Mouse (Mus musculus) neural tube, embryonic 11.5 days (tissue): ENCODE measurements at regions not wholly inside any gene's neighbourhood (a gene's known extent, or its start where the extent isn't known, plus 50 kb on each side); places are given as distances from the start of the nearest gene placed in this dataset.

ENCODE experiments used
- ATAC-seq: fragments of 200-750 bp; cut with Nextera tagmentation; 2 replicates; pipeline ENCODE4 v1.8.0; 2017; ENCODE audit warnings: moderate number of reproducible peaks, mild to moderate bottlenecking, moderate TSS enrichment, moderate library complexity; ENCODE audit not compliant: insufficient read depth, low FRiP score, low TSS enrichment
- DNase-seq: peaks from one replicate; pipeline ENCODE4 v3.0.0-alpha.2; 2015; ENCODE audit warnings: low spot score
- H3K27ac ChIP-seq: fragments of 300-500 bp; sonication (generic); 2 replicates; pipeline ENCODE4 v1.5.1; 2014; ENCODE audit warnings: low read depth, mild to moderate bottlenecking, low read length
- H3K27me3 ChIP-seq: fragments of 300-500 bp; sonication (generic); 2 replicates; pipeline ENCODE4 v1.6.1; 2014; ENCODE audit warnings: mild to moderate bottlenecking, low read length, mixed read lengths; ENCODE audit not compliant: control insufficient read depth, insufficient read depth
- H3K36me3 ChIP-seq: fragments of 300-500 bp; sonication (generic); 2 replicates; pipeline ENCODE4 v1.6.1; 2014; ENCODE audit warnings: mild to moderate bottlenecking, low read length, moderate library complexity, mixed read lengths; ENCODE audit not compliant: control insufficient read depth, insufficient read depth
- H3K4me1 ChIP-seq: fragments of 300-500 bp; sonication (generic); 2 replicates; pipeline ENCODE4 v1.6.1; 2014; ENCODE audit warnings: low read length, mixed read lengths; ENCODE audit not compliant: control insufficient read depth, insufficient read depth
- H3K4me2 ChIP-seq: fragments of 300-500 bp; sonication (generic); 2 replicates; pipeline ENCODE4 v1.6.1; 2014; ENCODE audit warnings: low read depth, mild to moderate bottlenecking, moderate library complexity
- H3K4me3 ChIP-seq: fragments of 300-500 bp; sonication (generic); 2 replicates; pipeline ENCODE4 v1.5.1; 2014; ENCODE audit warnings: low read depth, low read length
- H3K9ac ChIP-seq: fragments of 300-500 bp; sonication (generic); 2 replicates; pipeline ENCODE4 v1.6.1; 2014; ENCODE audit warnings: mild to moderate bottlenecking, low read length
- H3K9me3 ChIP-seq: fragments of 300-500 bp; sonication (generic); 2 replicates; pipeline ENCODE4 v1.6.1; 2016; ENCODE audit warnings: low read length; ENCODE audit not compliant: control insufficient read depth
- WGBS: fragments of 180-500 bp; shearing (Covaris S2); extraction: QIAGEN DNeasy Blood & Tissue Kit; methylation state at CpG from one replicate; pipeline ENCODE4 v1.1.7; 2014; 5-methylcytosine and 5-hydroxymethylcytosine counted together

DNA sequence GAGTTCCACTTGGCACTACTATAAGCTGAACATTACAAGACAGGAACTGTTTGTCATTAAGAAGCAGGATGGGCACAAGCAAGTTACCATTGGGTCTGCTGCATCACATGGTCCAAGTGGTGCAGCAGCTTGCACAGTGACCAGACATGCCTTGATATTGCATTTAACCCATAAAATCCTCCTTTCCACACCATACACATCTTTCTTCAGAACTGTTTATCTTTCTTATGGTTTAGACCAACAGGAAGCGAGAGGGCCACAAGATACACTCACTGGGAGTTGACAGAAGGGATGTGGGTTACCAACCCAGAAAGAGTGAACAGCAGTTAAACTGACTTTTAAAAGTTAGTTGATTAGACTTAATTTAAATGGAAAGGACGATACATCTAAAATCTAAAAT lies 111.2 kb upstream of the Il6 start:
- no peak overlapping the region for H3K4me3 ChIP-seq
- ATAC-seq (no peak), DNase-seq (no peak)
- WGBS: 88% methylated on average over 2 of the region's 2 CpGs
- H3K9ac ChIP-seq: no peak overlapping the region
- H3K4me1 ChIP-seq: no peaks in the 10 kb centered on the region
- H3K4me2 ChIP-seq: no peak overlapping the region
- H3K27ac ChIP-seq: no peak overlapping the region
- no peaks in the 10 kb centered on the region for H3K27me3 ChIP-seq
- H3K36me3 ChIP-seq: no peaks in the 10 kb centered on the region
- H3K9me3 ChIP-seq: no peaks in the 10 kb centered on the region

DNA sequence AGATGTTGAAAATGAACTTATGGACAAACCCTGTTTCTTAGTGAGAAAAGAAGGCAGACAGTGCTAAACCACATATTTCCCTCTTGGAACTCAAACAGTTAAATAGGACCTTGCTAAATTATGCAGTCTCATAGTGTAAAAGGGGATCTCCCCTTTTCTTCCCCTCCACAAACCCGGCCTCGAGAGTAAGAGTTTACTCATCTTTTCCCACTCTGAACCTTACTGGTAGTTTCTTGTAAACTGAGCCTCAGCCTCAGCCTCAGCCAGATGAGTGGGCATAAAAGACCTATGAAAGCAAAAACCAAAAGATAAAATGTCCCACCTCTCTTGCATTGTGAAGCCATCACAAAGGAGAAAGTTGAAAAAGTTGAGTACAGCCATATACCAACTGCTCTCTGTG lies 92.6 kb upstream of the Il6 start:
- 83% methylated on average over 2 of the region's 2 CpGs for WGBS
- Histone ChIP-seq H3K9ac (no peak overlapping the region), H3K4me3 (no peak overlapping the region), H3K27me3 (no peaks in the 10 kb centered on the region), H3K9me3 (no peaks in the 10 kb centered on the region), H3K27ac (no peak overlapping the region), H3K4me1 (no peaks in the 10 kb centered on the region), H3K4me2 (no peak overlapping the region), H3K36me3 (no peaks in the 10 kb centered on the region)
- ATAC-seq (no peak), DNase-seq (no peak)

DNA sequence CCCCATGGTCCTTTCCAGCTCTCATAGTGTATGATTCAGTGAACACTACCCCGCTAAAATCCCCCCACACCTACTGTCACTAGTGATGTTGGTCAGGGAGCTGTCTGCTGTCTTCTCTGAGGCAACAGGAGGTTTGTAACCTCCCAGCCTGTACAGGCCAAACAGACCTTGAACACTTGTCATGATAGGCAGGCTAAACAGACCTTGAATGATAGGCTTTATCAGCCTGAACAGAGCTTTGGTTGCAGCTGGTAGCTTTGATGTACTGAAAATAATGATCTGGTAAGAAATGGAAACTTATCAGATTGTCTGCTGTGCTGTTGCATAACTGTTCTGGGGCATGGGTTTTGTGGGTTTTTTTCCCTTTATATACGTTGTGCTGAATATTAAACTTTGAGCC lies 87.4 kb upstream of the Il6 start:
- Histone ChIP-seq H3K36me3 (no peaks in the 10 kb centered on the region), H3K4me1 (no peaks in the 10 kb centered on the region), H3K27me3 (no peaks in the 10 kb centered on the region), H3K4me2 (no peak overlapping the region), H3K27ac (no peak overlapping the region), H3K4me3 (no peak overlapping the region), H3K9ac (no peak overlapping the region), H3K9me3 (no peaks in the 10 kb centered on the region)
- ATAC-seq: no peak
- WGBS: 71% methylated on average over 2 of the region's 2 CpGs
- DNase-seq: no peak

DNA sequence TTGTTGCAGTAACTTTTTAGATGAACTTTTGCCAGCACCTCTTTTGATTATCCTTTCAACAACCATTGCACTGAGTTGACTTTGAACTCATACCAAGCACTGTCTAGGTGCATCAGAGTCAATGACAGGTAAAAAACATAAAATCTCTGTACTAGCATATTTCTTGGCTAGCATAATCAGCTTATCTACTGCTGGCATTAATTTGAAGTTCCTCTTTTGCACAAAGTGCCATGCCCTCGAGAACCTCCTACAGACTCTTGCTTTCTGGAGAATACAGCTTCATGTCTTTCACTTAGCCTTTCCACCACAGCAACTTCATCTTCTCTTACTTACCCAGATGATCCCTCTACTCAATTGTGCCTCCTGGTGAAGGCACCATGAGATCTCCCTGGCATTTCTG lies 85.3 kb upstream of the Il6 start:
- H3K4me1 ChIP-seq: no peaks in the 10 kb centered on the region
- 83% methylated on average over 1 of the region's 1 CpGs for WGBS
- H3K36me3 ChIP-seq: no peaks in the 10 kb centered on the region
- H3K27me3 ChIP-seq: no peaks in the 10 kb centered on the region
- no peak overlapping the region for H3K4me2 ChIP-seq
- H3K4me3 ChIP-seq: no peak overlapping the region
- no peak overlapping the region for H3K9ac ChIP-seq
- no peak overlapping the region for H3K27ac ChIP-seq
- no peak for DNase-seq
- no peaks in the 10 kb centered on the region for H3K9me3 ChIP-seq
- ATAC-seq: no peak

DNA sequence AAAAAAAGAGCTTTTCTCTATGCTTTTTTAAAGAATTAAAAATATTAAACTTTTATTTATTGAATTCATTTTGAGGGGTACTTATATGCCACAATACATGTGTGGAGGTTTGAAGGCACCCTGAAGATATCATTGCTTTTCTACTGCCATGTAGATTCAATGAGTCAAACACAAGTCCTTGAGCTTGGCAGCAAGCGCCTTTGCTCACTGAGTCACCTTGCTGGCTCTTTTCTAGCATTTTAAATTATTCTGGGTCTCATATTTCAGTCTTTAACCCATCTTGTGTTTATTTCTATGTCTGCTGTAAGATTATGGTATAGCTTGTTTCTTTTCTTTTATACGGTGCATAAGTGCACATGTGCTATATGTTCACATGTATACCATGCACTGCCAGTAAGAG lies 83.5 kb upstream of the Il6 start:
- no peak overlapping the region for H3K27ac ChIP-seq
- DNase-seq (no peak), ATAC-seq (no peak)
- 93% methylated on average over 2 of the region's 2 CpGs for WGBS
- no peak overlapping the region for H3K4me3 ChIP-seq
- no peaks in the 10 kb centered on the region for H3K36me3 ChIP-seq
- H3K27me3 ChIP-seq: no peaks in the 10 kb centered on the region
- H3K9ac ChIP-seq: no peak overlapping the region
- H3K4me1 ChIP-seq: no peaks in the 10 kb centered on the region
- H3K4me2 ChIP-seq: no peak overlapping the region
- H3K9me3 ChIP-seq: no peaks in the 10 kb centered on the region

DNA sequence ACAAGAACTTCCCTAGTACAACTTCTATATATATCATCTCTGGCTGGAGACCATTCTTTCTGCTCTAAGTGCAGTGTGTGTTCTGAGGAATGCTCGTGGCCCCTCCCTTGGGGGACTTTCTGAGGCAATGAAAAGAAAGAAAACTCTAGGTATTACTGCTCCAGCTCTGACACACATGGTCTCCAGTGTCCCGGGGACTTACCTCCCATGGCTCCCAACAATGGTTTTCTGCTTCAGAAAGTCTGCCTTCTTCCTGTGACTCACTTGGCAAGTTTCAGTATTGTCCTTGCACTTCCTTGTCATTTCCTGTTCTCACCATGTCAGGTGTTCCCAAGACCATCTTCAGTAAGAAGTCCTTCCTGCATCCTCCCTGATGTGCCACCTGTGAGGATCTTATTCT lies 65.7 kb upstream of the Il6 start:
- Histone ChIP-seq H3K9ac (no peak overlapping the region), H3K4me3 (no peak overlapping the region), H3K36me3 (no peaks in the 10 kb centered on the region), H3K4me2 (no peak overlapping the region), H3K27me3 (no peaks in the 10 kb centered on the region), H3K9me3 (no peaks in the 10 kb centered on the region), H3K27ac (no peak overlapping the region), H3K4me1 (no peaks in the 10 kb centered on the region)
- DNase-seq (no peak), ATAC-seq (no peak)
- WGBS: 79% methylated on average over 2 of the region's 2 CpGs

DNA sequence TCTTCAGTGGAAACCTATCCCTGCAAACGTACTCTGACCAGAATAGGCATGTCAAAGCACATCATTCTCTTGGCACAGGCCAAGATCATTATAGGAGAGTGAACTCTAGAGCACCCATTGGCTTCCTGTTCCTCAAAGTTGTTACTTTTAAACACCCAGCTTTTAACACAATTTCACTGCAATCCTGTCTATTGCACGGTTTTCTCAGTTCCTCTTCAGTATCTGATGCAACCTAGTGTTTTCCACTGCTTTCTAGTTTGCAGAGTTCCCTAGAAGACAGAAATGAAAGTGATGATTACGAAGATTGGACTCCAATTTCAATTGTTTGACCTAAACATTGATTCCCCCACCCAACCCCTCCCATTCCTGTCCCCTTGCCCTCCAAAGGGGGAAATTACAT lies 64.8 kb upstream of the Il6 start:
- Histone ChIP-seq H3K4me3 (no peak overlapping the region), H3K9me3 (no peaks in the 10 kb centered on the region), H3K27ac (no peak overlapping the region), H3K9ac (no peak overlapping the region), H3K27me3 (no peaks in the 10 kb centered on the region), H3K4me1 (no peaks in the 10 kb centered on the region), H3K36me3 (no peaks in the 10 kb centered on the region), H3K4me2 (no peak overlapping the region)
- no peak for ATAC-seq
- 75% methylated on average over 3 of the region's 3 CpGs for WGBS
- no peak for DNase-seq

DNA sequence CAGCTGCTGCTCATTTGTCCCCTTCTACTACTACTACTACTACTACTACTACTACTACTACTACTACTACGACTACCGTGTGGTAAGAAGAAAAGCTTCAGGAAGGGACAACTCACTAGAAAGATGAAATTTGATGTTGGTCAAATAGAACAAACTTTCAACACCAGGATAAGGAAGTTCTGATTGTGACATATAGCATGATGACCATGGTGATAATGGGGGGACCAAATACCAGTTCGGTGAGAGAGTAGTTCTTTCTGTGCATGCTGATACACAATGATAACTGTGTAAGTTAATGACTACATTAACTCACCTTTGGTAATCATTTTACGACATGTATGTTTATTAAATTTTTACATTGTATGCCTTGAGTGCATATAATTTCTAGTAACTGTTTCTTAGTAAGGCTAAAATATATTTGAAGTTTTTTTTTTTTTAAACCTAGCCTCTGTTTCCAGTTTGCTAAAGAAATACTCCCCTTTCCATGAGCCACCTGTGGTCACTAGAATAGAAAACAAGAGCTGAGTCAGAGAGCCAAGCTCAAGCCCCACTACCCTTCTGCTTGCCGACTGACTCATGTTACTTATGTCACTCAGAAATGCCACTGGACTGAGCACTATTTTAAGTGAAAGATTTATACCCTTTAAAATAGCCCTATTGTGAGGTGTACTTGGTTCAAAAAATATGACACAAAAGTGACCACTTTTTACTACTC lies 62.3 kb upstream of the Il6 start:
- H3K9me3 ChIP-seq: no peaks in the 10 kb centered on the region
- DNase-seq (no peak), ATAC-seq (no peak)
- no peak overlapping the region for H3K4me2 ChIP-seq
- no peak overlapping the region for H3K9ac ChIP-seq
- H3K27ac ChIP-seq: no peak overlapping the region
- H3K4me1 ChIP-seq: no peaks in the 10 kb centered on the region
- no peaks in the 10 kb centered on the region for H3K36me3 ChIP-seq
- no peak overlapping the region for H3K4me3 ChIP-seq
- 90% methylated on average over 5 of the region's 5 CpGs for WGBS
- H3K27me3 ChIP-seq: no peaks in the 10 kb centered on the region

DNA sequence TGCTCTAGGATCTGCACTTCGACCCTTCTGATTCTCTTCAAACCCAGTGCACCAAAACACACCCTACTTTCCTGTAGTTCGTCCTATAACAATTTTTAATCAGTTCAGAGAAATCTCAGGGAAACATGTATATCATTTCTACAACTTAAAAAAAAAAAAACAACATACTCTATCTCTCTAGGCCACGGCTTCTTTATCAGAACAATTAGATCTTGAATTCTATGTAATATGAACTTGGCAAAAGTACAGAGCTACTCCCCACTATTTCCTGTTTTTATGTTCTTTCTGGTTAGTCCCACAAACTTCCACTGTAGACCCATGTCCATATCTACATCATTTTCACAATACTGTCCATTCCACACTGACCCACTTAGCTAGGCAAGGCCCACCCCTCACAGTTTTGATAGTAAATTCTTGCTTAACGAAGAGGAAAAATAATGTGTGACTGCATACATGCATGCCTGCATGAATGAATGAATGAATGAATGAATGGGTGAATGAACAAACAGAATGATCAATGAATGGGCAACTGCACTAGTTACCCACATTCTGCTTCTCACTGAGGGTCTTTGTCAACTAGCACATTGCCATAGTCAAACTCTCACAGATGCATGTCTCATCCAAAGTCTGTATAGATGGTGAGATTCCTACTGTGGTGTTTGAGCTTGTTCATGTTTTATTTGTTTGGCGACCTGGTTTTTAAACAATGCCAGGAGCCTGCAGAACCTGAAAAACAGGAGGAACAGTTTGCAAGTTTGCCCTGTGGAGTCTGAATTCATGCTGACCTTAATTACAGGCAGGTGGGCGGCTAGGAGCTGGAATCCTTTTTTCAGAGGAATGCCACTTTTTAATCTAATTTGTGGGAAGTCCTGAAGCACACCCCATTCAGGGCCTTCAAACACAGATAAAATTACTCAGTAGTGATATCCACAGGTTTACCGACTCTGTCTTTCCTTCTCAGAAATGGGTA lies 61.2 kb upstream of the Il6 start:
- ATAC-seq: no peak
- H3K4me2 ChIP-seq: no peak overlapping the region

More for the DNA sequence above, 61.2 kb upstream of the Il6 start:
- Histone ChIP-seq H3K9me3 (no peaks in the 10 kb centered on the region), H3K36me3 (no peaks in the 10 kb centered on the region), H3K4me3 (no peak overlapping the region), H3K27ac (no peak overlapping the region), H3K9ac (no peak overlapping the region), H3K27me3 (no peaks in the 10 kb centered on the region), H3K4me1 (no peaks in the 10 kb centered on the region)
- no peak for DNase-seq
- 85% methylated on average over 7 of the region's 7 CpGs for WGBS
